Mouse (Mus musculus) embryonic facial prominence, embryonic 13.5 days (tissue): ENCODE results near the gene Zfp382. TPM values are rescaled to one million over a fixed set of nuclear protein-coding genes. Genes with fewer than 3 reads are reported as not detected.
A peak's percentile ranks its signal among the peaks of the same experiment; 100 is the strongest.
"Not testable (repeated sequence)": the region's sequence is repeated elsewhere in the genome, so short reads cannot be mapped to it uniquely, and the experiment has no call there.

Source experiments
- ATAC-seq: fragments of 200-750 bp; cut with Nextera tagmentation; 2 replicates; pipeline ENCODE4 v1.8.0; 2017; ENCODE audit warnings: low read depth; ENCODE audit not compliant: insufficient number of reproducible peaks, insufficient read depth, low FRiP score, low TSS enrichment
- H3K27ac ChIP-seq: fragments of 300-500 bp; sonication (generic); 2 replicates; pipeline ENCODE4 v1.5.1; 2015; ENCODE audit warnings: moderate library complexity, mild to moderate bottlenecking, inconsistent platforms
- H3K27me3 ChIP-seq: fragments of 300-500 bp; sonication (generic); 2 replicates; pipeline ENCODE4 v1.6.1; 2015; ENCODE audit warnings: mild to moderate bottlenecking, inconsistent platforms
- H3K36me3 ChIP-seq: fragments of 300-500 bp; sonication (generic); 2 replicates; pipeline ENCODE4 v1.6.1; 2015; ENCODE audit warnings: mild to moderate bottlenecking, inconsistent platforms
- H3K4me1 ChIP-seq: fragments of 300-500 bp; sonication (generic); 2 replicates; pipeline ENCODE4 v1.6.1; 2015; ENCODE audit warnings: inconsistent platforms
- H3K4me2 ChIP-seq: fragments of 300-500 bp; sonication (generic); 2 replicates; pipeline ENCODE4 v1.6.1; 2015; ENCODE audit warnings: moderate library complexity, mild to moderate bottlenecking, inconsistent platforms
- H3K4me3 ChIP-seq: fragments of 300-500 bp; sonication (generic); 2 replicates; pipeline ENCODE4 v1.5.1; 2015; ENCODE audit warnings: mild to moderate bottlenecking, inconsistent platforms
- H3K9ac ChIP-seq: fragments of 300-500 bp; sonication (generic); 2 replicates; pipeline ENCODE4 v1.6.1; 2015; ENCODE audit warnings: mild to moderate bottlenecking, inconsistent platforms
- H3K9me3 ChIP-seq: fragments of 300-500 bp; sonication (generic); 2 replicates; pipeline ENCODE4 v1.6.1; 2016; ENCODE audit warnings: inconsistent platforms
- WGBS: fragments of 180-500 bp; shearing (Covaris S2); methylation state at CpG from one replicate; pipeline ENCODE4 v1.1.7; 2015; ENCODE audit warnings: mixed read lengths; 5-methylcytosine and 5-hydroxymethylcytosine counted together
- polyA plus RNA-seq: library from polyadenylated mRNA; unstranded; fragments of >200 nt; fragmentation: Nextera tagmentation; extraction: Ambion mirVana; gene quantifications from 2 replicates; pipeline ENCODE4 v1.2.1, GENCODE M21; 2015

The Zfp382 gene
- polyA plus RNA-seq, 1 experiment from 2014 or later: 11.3 TPM

DNA sequence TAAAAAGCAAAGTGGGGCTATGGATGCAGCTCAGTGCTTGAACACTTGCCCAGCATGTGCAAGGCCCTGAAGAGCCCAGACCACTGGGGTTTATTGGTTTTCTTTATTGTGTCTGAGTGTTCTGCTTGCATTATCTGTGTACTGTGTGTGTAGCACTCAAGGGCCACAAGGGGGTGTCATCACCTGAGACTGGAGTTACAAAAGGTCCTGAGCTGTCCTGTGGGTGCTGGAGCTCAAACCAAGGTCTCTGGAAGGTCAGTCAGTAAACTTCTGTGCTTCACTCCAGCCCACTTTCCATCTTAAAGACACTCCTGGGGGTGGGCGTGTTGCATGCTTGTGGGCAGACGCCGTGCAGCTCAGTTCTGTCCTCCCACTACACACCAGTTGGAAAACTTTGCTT lies 33.8 kb downstream of the Zfp382 start:
- Histone ChIP-seq H3K36me3 (peaks cover 90% of the 10 kb centered on the region), H3K27ac (no peak overlapping the region), H3K4me3 (no peak overlapping the region), H3K4me1 (no peaks in the 10 kb centered on the region), H3K4me2 (no peak overlapping the region), H3K9ac (no peak overlapping the region), H3K27me3 (no peaks in the 10 kb centered on the region), H3K9me3 (peaks cover 72% of the 10 kb centered on the region)
- no peak for ATAC-seq
- WGBS: 96% methylated on average over 3 of the region's 3 CpGs

DNA sequence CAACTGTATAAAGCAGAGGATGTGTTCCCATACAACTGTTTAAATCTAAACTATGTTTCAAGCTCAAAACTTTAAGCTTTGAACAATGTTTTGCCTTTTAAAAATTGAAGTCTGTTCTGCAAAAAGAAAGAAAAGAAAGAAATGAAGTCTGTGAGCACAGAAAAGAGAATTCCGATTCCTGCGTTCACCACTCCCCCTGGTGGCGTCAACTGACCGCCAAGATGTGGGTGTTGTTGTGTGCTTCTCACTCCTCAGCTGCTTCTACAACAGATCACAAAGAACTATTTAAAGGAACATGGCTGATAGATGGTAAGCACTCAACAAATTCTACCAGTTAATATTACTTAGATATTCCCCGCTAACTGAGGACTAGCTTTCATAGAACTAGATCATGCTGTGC lies 41.4 kb downstream of the Zfp382 start:
- Histone ChIP-seq H3K27me3 (no peaks in the 10 kb centered on the region), H3K4me2 (no peak overlapping the region), H3K9ac (no peak overlapping the region), H3K9me3 (peaks cover 89% of the 10 kb centered on the region), H3K4me1 (no peaks in the 10 kb centered on the region), H3K36me3 (peaks cover 98% of the 10 kb centered on the region), H3K27ac (no peak overlapping the region), H3K4me3 (no peak overlapping the region)
- no peak for ATAC-seq
- 95% methylated on average over 5 of the region's 5 CpGs for WGBS

DNA sequence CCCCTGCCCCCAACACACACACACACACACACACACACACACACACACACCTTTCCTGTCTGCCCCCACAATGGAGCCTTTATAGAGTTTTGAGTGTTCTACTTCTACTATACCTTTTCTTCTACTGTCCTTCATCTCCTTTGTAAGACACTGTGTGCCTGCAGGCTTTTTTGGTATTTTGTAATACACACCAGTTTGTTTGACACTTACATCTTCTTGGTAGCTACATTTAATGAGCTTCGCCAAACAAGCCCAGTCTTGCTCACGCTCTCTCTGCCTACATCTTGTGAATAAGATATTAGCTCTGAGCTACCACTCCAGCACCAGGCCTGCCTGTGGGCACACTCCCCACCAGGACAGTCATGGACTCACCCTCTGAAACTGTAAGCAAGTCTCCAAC lies 43.0 kb downstream of the Zfp382 start:
- Histone ChIP-seq H3K4me2 (no peak overlapping the region), H3K36me3 (peaks cover 82% of the 10 kb centered on the region), H3K27ac (no peak overlapping the region), H3K4me1 (0 out of 2 replicates have a peak, but pooled peaks cover 3% of the 10 kb centered on the region), H3K4me3 (no peak overlapping the region), H3K27me3 (no peaks in the 10 kb centered on the region), H3K9ac (no peak overlapping the region), H3K9me3 (peaks cover 77% of the 10 kb centered on the region)
- WGBS: 98% methylated on average over 2 of the region's 2 CpGs
- ATAC-seq: no peak

DNA sequence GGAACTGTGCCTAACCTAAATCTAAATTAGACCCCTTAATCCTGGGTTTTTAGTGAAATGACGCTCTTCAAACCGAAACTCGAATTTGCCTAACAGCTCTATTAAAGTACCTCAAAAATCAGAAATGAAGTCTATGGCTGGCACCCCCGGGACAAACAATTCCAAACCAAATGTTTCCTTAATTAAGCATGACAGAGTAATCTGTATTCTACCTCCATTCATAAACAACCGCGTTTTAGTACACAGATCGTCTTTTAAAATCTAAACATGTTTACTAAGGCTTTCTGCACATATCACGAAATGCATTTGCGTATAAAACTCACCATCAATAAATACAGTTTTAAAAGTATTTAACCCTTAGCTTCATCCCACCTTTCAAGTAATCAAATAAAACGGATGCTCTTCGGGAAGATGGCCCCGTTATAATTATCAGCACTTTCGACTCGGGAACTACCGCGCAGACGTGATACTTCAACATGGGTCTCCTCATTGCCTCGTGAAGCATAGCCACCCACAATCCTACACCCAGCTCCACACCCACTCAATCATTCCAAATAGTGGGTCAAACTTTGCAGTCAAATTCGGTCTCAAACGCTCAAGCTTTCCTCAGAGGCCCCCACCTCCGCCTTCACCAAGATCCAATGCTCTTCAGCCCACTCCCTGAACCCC lies 47.3 kb downstream of the Zfp382 start:
- peaks cover 37% of the 10 kb centered on the region for H3K9me3 ChIP-seq
- H3K4me1 ChIP-seq: peaks cover 11% of the 10 kb centered on the region
- WGBS: 2% methylated on average over 21 of the region's 21 CpGs
- peak overlapping the region; percentile 86 for H3K27ac ChIP-seq
- H3K4me2 ChIP-seq: peak overlapping the region; percentile 62
- H3K36me3 ChIP-seq: peaks cover 40% of the 10 kb centered on the region
- H3K27me3 ChIP-seq: no peaks in the 10 kb centered on the region
- ATAC-seq: peak; percentile 28; the same call in 1 of the 2 replicates
- peak overlapping the region; percentile 83 for H3K9ac ChIP-seq
- H3K4me3 ChIP-seq: peak overlapping the region; percentile 63

DNA sequence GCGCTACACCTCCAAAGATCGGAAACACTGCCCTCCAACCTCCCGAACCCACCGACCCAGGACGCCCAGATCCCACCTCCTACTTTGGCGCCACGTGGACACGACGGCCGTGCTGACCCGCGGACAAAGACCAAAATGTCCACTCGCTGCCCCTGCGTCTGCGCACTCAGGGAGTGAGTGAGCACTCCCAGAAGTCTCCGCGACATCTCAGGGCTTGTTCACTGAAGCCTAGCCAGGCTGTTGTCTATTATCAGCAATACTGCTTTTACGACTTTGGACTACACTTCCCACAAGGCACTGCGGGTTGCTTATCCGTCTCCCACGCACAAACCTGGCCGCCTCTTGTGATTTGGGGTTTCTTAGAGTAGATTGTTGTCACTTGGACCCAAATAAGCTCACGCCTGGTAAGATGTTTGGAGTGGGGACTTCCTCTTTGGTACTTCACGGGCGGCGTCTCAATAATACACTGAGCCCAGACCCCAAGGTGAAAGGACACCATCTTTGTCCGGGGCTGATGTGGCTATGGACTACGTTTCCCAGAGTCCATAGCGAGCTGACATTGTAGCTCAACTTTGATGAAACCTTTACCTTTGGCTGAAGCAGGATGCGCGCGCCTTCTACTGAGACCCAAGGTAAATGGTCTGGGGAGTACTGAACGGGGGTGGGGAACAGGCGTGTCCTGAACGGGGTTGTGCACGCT lies 48.0 kb downstream of the Zfp382 start, which contains the start of gene Zfp146:
Gene Zfp146, minus strand, starts transcription at position 168 of the 700 bp plus-strand sequence.
- Histone ChIP-seq H3K36me3 (peaks cover 34% of the 10 kb centered on the region), H3K4me1 (peaks cover 11% of the 10 kb centered on the region), H3K4me3 (peak within 1 kb of the TSS; percentile 63), H3K9ac (peak within 1 kb of the TSS; percentile 83), H3K27ac (peak within 1 kb of the TSS; percentile 86), H3K4me2 (peak within 1 kb of the TSS; percentile 62), H3K9me3 (peaks cover 31% of the 10 kb centered on the region), H3K27me3 (no peaks in the 10 kb centered on the region)
- under 1% methylated on average over 36 of the region's 36 CpGs for WGBS
- peak; percentile 94 for ATAC-seq

DNA sequence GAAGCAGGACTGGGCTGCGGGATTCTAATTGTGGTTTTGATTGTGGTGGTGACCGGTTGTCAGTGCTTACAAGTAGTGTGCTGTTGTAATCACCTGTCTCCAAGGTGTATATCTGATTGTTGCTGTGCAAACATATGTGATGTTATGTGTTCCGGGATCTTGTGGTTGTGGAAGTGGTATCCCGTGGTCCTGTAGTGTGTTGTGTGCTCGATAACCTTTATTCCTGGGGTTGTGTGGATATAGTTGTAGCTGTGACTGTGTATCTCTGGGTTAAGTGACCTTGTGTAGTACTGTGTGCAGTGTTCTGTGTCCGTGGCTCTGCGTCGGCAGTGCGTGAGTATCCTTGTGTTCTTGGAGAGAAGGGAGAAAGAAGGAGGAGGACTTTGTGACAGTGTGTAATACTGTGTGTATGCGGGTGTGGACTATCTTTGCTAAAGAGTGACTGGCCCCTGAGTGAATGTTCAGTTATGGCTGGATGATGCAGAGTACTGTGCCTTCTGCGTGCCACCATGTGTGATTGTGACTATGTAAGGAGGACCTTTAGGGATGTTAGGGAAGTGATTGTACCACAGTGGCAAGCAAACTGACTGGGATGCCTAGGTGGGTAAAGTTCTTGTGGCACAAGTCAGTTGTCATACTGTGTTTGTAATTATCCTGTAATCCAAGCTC lies 48.7 kb downstream of the Zfp382 start:
- Histone ChIP-seq H3K4me2 (peak overlapping the region; percentile 62), H3K4me1 (peaks cover 11% of the 10 kb centered on the region), H3K27me3 (no peaks in the 10 kb centered on the region), H3K9me3 (peaks cover 25% of the 10 kb centered on the region), H3K4me3 (peak overlapping the region; percentile 63), H3K27ac (peak overlapping the region; percentile 86; the same call in 1 of the 2 replicates), H3K36me3 (peaks cover 27% of the 10 kb centered on the region), H3K9ac (peak overlapping the region; percentile 83)
- WGBS: 21% methylated on average over 11 of the region's 11 CpGs
- peak; percentile 9; the same call in 1 of the 2 replicates for ATAC-seq

DNA sequence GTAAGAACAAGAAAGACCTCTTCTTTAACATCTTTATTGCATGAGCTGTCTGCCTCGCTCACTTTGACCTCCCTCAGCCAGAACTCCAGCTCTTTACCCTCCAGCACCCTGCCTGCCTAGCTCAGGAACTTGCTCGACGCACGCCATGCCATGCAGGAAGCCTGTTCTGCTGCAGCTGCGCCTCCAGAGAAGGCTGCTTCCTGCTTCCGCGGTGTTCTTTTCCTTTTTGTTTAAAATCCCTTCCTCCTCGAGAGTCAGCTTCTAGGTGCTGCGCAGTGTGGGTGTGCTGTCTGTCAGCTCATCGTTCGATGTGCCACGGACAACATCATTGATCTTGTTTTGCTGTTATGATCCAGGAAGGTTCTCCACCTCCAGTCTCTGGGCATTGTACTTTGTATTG lies 54.7 kb downstream of the Zfp382 start:
- ATAC-seq: no peak
- H3K9ac ChIP-seq: 0 out of 2 replicates have a peak overlapping the region, but pooled peaks have one; percentile 0
- H3K4me1 ChIP-seq: no peaks in the 10 kb centered on the region
- WGBS: 79% methylated on average over 12 of the region's 12 CpGs
- H3K4me3 ChIP-seq: no peak overlapping the region
- no peaks in the 10 kb centered on the region for H3K27me3 ChIP-seq
- H3K27ac ChIP-seq: no peak overlapping the region
- H3K4me2 ChIP-seq: no peak overlapping the region
- H3K9me3 ChIP-seq: no peaks in the 10 kb centered on the region
- peaks cover 25% of the 10 kb centered on the region for H3K36me3 ChIP-seq

DNA sequence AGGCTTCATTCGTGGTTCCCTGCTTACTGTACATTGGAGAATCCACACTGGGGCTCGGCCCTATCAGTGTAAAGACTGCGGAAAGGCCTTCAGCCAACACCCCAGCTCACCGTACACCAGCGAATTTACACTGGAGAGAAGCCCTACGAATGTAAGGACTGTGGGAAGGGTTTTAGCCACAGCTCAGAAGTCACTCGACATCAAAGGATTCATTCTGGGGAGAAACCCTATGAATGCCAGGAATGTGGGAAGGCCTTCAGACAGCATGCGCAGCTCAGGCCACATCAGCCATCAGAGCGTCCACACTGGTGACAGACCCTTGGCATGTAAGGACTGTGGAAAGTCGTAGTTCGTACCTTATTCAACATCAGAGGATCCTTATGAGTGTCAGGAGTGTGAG lies 56.5 kb downstream of the Zfp382 start:
- Histone ChIP-seq H3K4me1 (no peaks in the 10 kb centered on the region), H3K9me3 (no peaks in the 10 kb centered on the region), H3K4me3 (no peak overlapping the region), H3K27me3 (no peaks in the 10 kb centered on the region), H3K27ac (no peak overlapping the region), H3K36me3 (peaks cover 25% of the 10 kb centered on the region), H3K4me2 (no peak overlapping the region), H3K9ac (no peak overlapping the region)
- 82% methylated on average over 11 of the region's 11 CpGs for WGBS
- ATAC-seq: no peak

DNA sequence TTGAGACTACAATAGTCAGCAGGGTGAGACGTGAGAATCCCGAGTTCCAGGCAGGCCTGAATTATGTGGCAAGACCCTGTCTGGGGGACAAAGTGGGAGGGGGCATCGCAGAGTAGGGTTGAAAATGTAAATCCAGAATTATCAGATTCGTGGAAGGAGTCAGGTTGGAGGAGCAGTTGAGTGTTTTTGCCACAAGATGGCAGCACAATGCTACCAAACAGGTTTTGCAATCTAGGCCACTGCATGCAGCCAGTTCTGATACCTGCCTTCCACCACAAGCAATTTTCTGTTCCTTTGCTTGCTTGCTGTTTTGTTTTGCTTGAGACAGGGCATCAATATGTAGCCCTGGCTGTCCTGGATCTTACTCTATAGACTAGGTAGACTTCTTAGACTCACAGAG lies 59.6 kb downstream of the Zfp382 start:
- Histone ChIP-seq H3K4me1 (peaks cover 8% of the 10 kb centered on the region), H3K36me3 (peaks cover 38% of the 10 kb centered on the region), H3K9ac (no peak overlapping the region), H3K4me3 (no peak overlapping the region), H3K27me3 (no peaks in the 10 kb centered on the region), H3K4me2 (no peak overlapping the region), H3K9me3 (no peaks in the 10 kb centered on the region), H3K27ac (no peak overlapping the region)
- ATAC-seq: no peak
- 2% methylated on average over 4 of the region's 4 CpGs for WGBS

DNA sequence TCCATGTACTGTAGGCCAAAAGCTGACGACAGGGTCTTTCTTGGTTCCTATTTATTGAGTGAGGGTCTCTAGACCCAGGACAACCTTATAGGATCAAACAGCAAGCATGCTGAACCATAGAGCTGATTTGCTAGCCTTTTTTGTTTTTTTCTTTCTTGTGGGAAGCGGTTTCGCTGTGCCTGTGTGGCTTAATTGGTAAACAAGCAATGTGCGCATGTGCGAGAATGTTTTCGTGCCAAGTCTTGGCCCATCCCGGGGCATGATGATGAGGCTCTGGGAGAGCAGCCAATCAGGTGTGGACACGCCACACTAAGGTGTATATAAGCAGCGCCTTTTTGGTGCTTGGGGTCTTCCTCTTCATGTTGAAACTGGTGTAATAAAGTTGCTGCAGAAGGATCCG lies 60.2 kb downstream of the Zfp382 start:
- 89% methylated on average over 10 of the region's 10 CpGs for WGBS
- not testable (repeated sequence) for H3K9ac ChIP-seq, ATAC-seq, H3K27ac ChIP-seq, H3K4me1 ChIP-seq, H3K27me3 ChIP-seq, H3K4me3 ChIP-seq, H3K9me3 ChIP-seq, H3K4me2 ChIP-seq
- peaks cover 38% of the 10 kb centered on the region for H3K36me3 ChIP-seq

DNA sequence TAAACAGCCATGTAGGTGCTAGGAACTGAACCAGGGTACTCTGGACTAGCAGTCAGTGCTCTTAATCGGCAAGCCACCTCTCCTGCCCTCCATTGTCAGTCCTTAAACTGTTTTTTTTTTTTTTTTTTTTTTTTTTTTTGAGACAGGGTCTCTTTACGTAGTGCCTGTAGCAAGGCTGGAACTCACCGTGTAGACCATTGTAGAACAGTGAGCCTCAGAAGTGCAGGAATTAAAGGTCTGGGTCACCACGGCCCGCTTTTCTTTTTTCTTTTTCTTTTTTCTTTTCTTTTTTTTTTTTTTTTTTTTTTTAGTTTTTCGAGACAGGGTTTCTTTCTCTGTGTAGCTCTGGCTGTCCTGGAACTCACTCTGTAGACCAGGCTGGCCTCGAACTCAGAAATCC lies 61.4 kb downstream of the Zfp382 start:
- H3K27ac ChIP-seq, H3K4me1 ChIP-seq, H3K4me3 ChIP-seq, H3K9me3 ChIP-seq, H3K9ac ChIP-seq, H3K27me3 ChIP-seq, ATAC-seq, H3K4me2 ChIP-seq: not testable (repeated sequence)
- peaks cover 42% of the 10 kb centered on the region for H3K36me3 ChIP-seq
- 73% methylated on average over 7 of the region's 7 CpGs for WGBS
